Mouse (Mus musculus): ENCODE results near the gene Calhm1.
"Not testable (repeated sequence)": the region's sequence is repeated elsewhere in the genome, so short reads cannot be mapped to it uniquely, and the experiment has no call there.

GRCm38 (mm10) chr19:47139611-47140010 is 4.4 kb downstream of the Calhm1 start:
- TF ChIP-seq CTCF, POLR2A (IDR thresholded peaks at IDR 0.05; ENCODE audit: extremely low read depth, insufficient read depth, low read length): not testable (repeated sequence)

Measured in cortical plate, adult 2 months (tissue).